Mouse (Mus musculus): ENCODE measurements at regions not wholly inside any gene's neighbourhood (a gene's known extent, or its start where the extent isn't known, plus 50 kb on each side); places are given as distances from the start of the nearest gene placed in this dataset.

- Histone ChIP-seq H3K4me1 (ENCODE audit: insufficient read depth) (no peaks in the 10 kb centered on the region; the same call in 1 of the 2 replicates), H3K36me3 (replicated peaks; ENCODE audit: insufficient read depth, low read length) (no peaks in the 10 kb centered on the region), H3K4me3 (ENCODE audit: low read depth, low read length) (no peak overlapping the region), H3K27me3 (ENCODE audit: insufficient read depth, low read length) (no peaks in the 10 kb centered on the region), H3K9ac (replicated peaks) (no peak overlapping the region), H3K9me3 (ENCODE audit: low read length) (no peaks in the 10 kb centered on the region), H3K27ac (ENCODE audit: low read depth) (no peak overlapping the region), H3K4me2 (ENCODE audit: low read depth, low read length) (no peak overlapping the region)
- DNase-seq (no peak), ATAC-seq (no peak)
- 76% methylated on average over 3 of the region's 3 CpGs for WGBS (ENCODE audit: insufficient replicate concordance)
- no peak for TF ChIP-seq EP300 (IDR thresholded peaks at IDR 0.05; ENCODE audit: low read depth)
- no peak for TF ChIP-seq CTCF (IDR thresholded peaks at IDR 0.05; ENCODE audit: low read depth)
Measured at GRCm38 (mm10) chr17:50409271-50409670, 99.9 kb upstream of the Plcl2 start.

GRCm38 (mm10) chr17:50409895-50410294, 99.3 kb upstream of the Plcl2 start:
- 37% methylated on average over 8 of the region's 8 CpGs for WGBS (ENCODE audit: insufficient replicate concordance)
- Histone ChIP-seq H3K4me1 (ENCODE audit: insufficient read depth) (no peaks in the 10 kb centered on the region; the same call in 1 of the 2 replicates), H3K27me3 (ENCODE audit: insufficient read depth, low read length) (no peaks in the 10 kb centered on the region), H3K4me3 (ENCODE audit: low read depth, low read length) (no peak overlapping the region), H3K4me2 (ENCODE audit: low read depth, low read length) (no peak overlapping the region), H3K36me3 (replicated peaks; ENCODE audit: insufficient read depth, low read length) (no peaks in the 10 kb centered on the region), H3K27ac (ENCODE audit: low read depth) (no peak overlapping the region), H3K9me3 (ENCODE audit: low read length) (no peaks in the 10 kb centered on the region), H3K9ac (replicated peaks) (no peak overlapping the region)
- no peak for TF ChIP-seq CTCF (IDR thresholded peaks at IDR 0.05; ENCODE audit: low read depth)
- no peak for TF ChIP-seq EP300 (IDR thresholded peaks at IDR 0.05; ENCODE audit: low read depth)
- DNase-seq (no peak), ATAC-seq (no peak; the same call in 1 of the 2 replicates)

- no peak for DNase-seq
- H3K4me2 ChIP-seq (ENCODE audit: low read depth, low read length), result no peak overlapping the region
- H3K9me3 ChIP-seq (ENCODE audit: low read length), result no peaks in the 10 kb centered on the region
- H3K27me3 ChIP-seq (ENCODE audit: insufficient read depth, low read length), result no peaks in the 10 kb centered on the region
- 83% methylated on average over 3 of the region's 3 CpGs for WGBS (ENCODE audit: insufficient replicate concordance)
- no peaks in the 10 kb centered on the region for H3K36me3 ChIP-seq (replicated peaks; ENCODE audit: insufficient read depth, low read length)
- H3K9ac ChIP-seq (replicated peaks), result no peak overlapping the region
- no peak overlapping the region for H3K4me3 ChIP-seq (ENCODE audit: low read depth, low read length)
- no peaks in the 10 kb centered on the region; the same call in 1 of the 2 replicates for H3K4me1 ChIP-seq (ENCODE audit: insufficient read depth)
- no peak overlapping the region for H3K27ac ChIP-seq (ENCODE audit: low read depth)
- no peak for ATAC-seq
- TF ChIP-seq EP300 (IDR thresholded peaks at IDR 0.05; ENCODE audit: low read depth) (no peak), CTCF (IDR thresholded peaks at IDR 0.05; ENCODE audit: low read depth) (no peak)
Measured at GRCm38 (mm10) chr17:50410296-50410695, 98.9 kb upstream of the Plcl2 start.

GRCm38 (mm10) chr17:50412446-50412845, 96.8 kb upstream of the Plcl2 start:
- TF ChIP-seq EP300 (IDR thresholded peaks at IDR 0.05; ENCODE audit: low read depth), result no peak
- TF ChIP-seq CTCF (IDR thresholded peaks at IDR 0.05; ENCODE audit: low read depth), result no peak
- Histone ChIP-seq H3K4me1 (ENCODE audit: insufficient read depth) (no peaks in the 10 kb centered on the region; the same call in 1 of the 2 replicates), H3K36me3 (replicated peaks; ENCODE audit: insufficient read depth, low read length) (no peaks in the 10 kb centered on the region), H3K4me2 (ENCODE audit: low read depth, low read length) (no peak overlapping the region), H3K9ac (replicated peaks) (no peak overlapping the region), H3K4me3 (ENCODE audit: low read depth, low read length) (no peak overlapping the region), H3K27ac (ENCODE audit: low read depth) (no peak overlapping the region), H3K9me3 (ENCODE audit: low read length) (peaks cover under 1% of the 10 kb centered on the region; the same call in 1 of the 2 replicates), H3K27me3 (ENCODE audit: insufficient read depth, low read length) (no peaks in the 10 kb centered on the region)
- ATAC-seq (no peak), DNase-seq (no peak)
- WGBS (ENCODE audit: insufficient replicate concordance), result 75% methylated on average over 5 of the region's 5 CpGs

GRCm38 (mm10) chr17:50413916-50414315, 95.3 kb upstream of the Plcl2 start:
- 82% methylated on average over 5 of the region's 5 CpGs for WGBS (ENCODE audit: insufficient replicate concordance)
- ATAC-seq (no peak), DNase-seq (no peak)
- H3K27ac ChIP-seq (ENCODE audit: low read depth), result no peak overlapping the region
- no peaks in the 10 kb centered on the region for H3K4me1 ChIP-seq (ENCODE audit: insufficient read depth)
- H3K9ac ChIP-seq (replicated peaks), result no peak overlapping the region
- H3K4me2 ChIP-seq (ENCODE audit: low read depth, low read length), result no peak overlapping the region
- peaks cover 4% of the 10 kb centered on the region for H3K9me3 ChIP-seq (ENCODE audit: low read length)
- no peaks in the 10 kb centered on the region for H3K27me3 ChIP-seq (ENCODE audit: insufficient read depth, low read length)
- no peak overlapping the region for H3K4me3 ChIP-seq (ENCODE audit: low read depth, low read length)
- TF ChIP-seq EP300 (IDR thresholded peaks at IDR 0.05; ENCODE audit: low read depth) (no peak), CTCF (IDR thresholded peaks at IDR 0.05; ENCODE audit: low read depth) (no peak)
- no peaks in the 10 kb centered on the region for H3K36me3 ChIP-seq (replicated peaks; ENCODE audit: insufficient read depth, low read length)

GRCm38 (mm10) chr17:50415331-50416005, 93.7 kb upstream of the Plcl2 start:
- WGBS (ENCODE audit: insufficient replicate concordance), result 55% methylated on average over 2 of the region's 2 CpGs
- Histone ChIP-seq H3K36me3 (replicated peaks; ENCODE audit: insufficient read depth, low read length) (no peaks in the 10 kb centered on the region), H3K4me3 (ENCODE audit: low read depth, low read length) (no peak overlapping the region), H3K9ac (replicated peaks) (no peak overlapping the region), H3K9me3 (ENCODE audit: low read length) (peaks cover 4% of the 10 kb centered on the region), H3K27me3 (ENCODE audit: insufficient read depth, low read length) (no peaks in the 10 kb centered on the region), H3K4me2 (ENCODE audit: low read depth, low read length) (no peak overlapping the region), H3K4me1 (ENCODE audit: insufficient read depth) (no peaks in the 10 kb centered on the region), H3K27ac (ENCODE audit: low read depth) (peak overlapping the region; percentile 34; the same call in 1 of the 2 replicates)
- TF ChIP-seq CTCF (IDR thresholded peaks at IDR 0.05; ENCODE audit: low read depth), result no peak
- no peak for TF ChIP-seq EP300 (IDR thresholded peaks at IDR 0.05; ENCODE audit: low read depth)
- ATAC-seq, result peak; percentile 37
- no peak for DNase-seq

All from liver, postnatal 0 days (tissue).